In the genomic region with DNA sequence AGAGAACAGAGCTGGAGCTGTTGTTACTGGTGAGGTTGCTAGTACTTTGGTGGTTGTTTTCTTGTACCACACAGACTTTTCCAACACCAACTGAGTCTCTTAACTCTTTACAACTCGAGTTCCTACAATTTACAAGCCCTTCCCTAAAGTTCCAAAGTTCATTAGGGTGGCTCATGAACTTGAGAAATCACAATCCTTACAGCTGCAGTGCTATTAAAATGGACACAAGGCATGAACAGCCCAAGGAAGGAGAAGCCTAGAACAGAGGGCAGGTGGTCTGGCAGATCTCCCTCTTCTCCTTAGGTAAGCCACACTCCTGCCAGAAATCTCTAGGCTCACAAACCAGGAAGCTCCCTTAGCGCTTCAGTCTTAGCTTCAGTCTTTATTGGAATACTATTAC, we compare ENCODE assay signal across 18 mouse cellular contexts.
DNase-seq lines count a peak whose midpoint lies in the region; ATAC-seq and TF ChIP-seq lines count a peak whose summit lies in the region.
"Had no signal": no experiment of that assay in that cellular context is flagged by ENCODE, and none has a peak within 500 bp of the region (broad histone marks: within the 10 kb centered on the region; RNA-seq: fewer than 3 reads in every experiment).

No protein-coding gene starts in this region.

- TF ChIP-seq CTCF in midbrain, postnatal 0 days (IDR thresholded peaks at IDR 0.05) = no peak
- no peak for TF ChIP-seq CTCF in intestine, postnatal 0 days (IDR thresholded peaks at IDR 0.05; ENCODE audit: low read depth)
- TF ChIP-seq CTCF in hindbrain, postnatal 0 days (IDR thresholded peaks at IDR 0.05; ENCODE audit: low read depth) = no peak

- no peaks in the 10 kb centered on the region for H3K9me3 ChIP-seq in midbrain, embryonic 11.5 days (ENCODE audit: control insufficient read depth, low read length)
- H3K9me3 ChIP-seq in midbrain, postnatal 0 days (ENCODE audit: low read length) = no peaks in the 10 kb centered on the region
- H3K9me3 ChIP-seq in intestine, postnatal 0 days (ENCODE audit: control insufficient read depth) = no peaks in the 10 kb centered on the region
- H3K9me3 ChIP-seq in hindbrain, postnatal 0 days (ENCODE audit: low read length) = no peaks in the 10 kb centered on the region
- H3K9me3 ChIP-seq: embryonic facial prominence, embryonic 10.5 days; embryonic facial prominence, embryonic 12.5 days; forebrain, embryonic 13.5 days; forebrain, embryonic 15.5 days had no signal

- H3K9ac ChIP-seq in midbrain, embryonic 11.5 days (ENCODE audit: low read length) = no peak overlapping the region
- no peak overlapping the region for H3K9ac ChIP-seq in midbrain, postnatal 0 days (replicated peaks; ENCODE audit: low read length, poor library complexity, severe bottlenecking)
- H3K9ac ChIP-seq in intestine, postnatal 0 days (ENCODE audit: low read depth, low read length) = no peak overlapping the region
- no peak overlapping the region for H3K9ac ChIP-seq in hindbrain, postnatal 0 days (replicated peaks; ENCODE audit: low read length)
- H3K9ac ChIP-seq: embryonic facial prominence, embryonic 12.5 days; forebrain, embryonic 13.5 days; forebrain, embryonic 15.5 days; forebrain, postnatal 0 days had no signal

- no peak for ATAC-seq in midbrain, embryonic 11.5 days (ENCODE audit: low FRiP score)
- ATAC-seq in midbrain, postnatal 0 days (ENCODE audit: low FRiP score) = no peak
- ATAC-seq in intestine, postnatal 0 days = peak; percentile 59
- no peak for ATAC-seq in hindbrain, postnatal 0 days
- ATAC-seq: activated CD4-positive, CD25-positive, alpha-beta regulatory T cell, adult 4 months; forebrain, embryonic 13.5 days; forebrain, embryonic 15.5 days; forebrain, postnatal 0 days had no signal

- H3K27me3 ChIP-seq in midbrain, embryonic 11.5 days (ENCODE audit: control insufficient read depth, insufficient read depth, low read length) = no peaks in the 10 kb centered on the region
- H3K27me3 ChIP-seq in midbrain, postnatal 0 days (ENCODE audit: insufficient read depth, low read length) = no peaks in the 10 kb centered on the region
- no peaks in the 10 kb centered on the region for H3K27me3 ChIP-seq in intestine, postnatal 0 days (replicated peaks; ENCODE audit: control insufficient read depth, insufficient read depth, low read length)
- no peaks in the 10 kb centered on the region for H3K27me3 ChIP-seq in hindbrain, postnatal 0 days (ENCODE audit: insufficient read depth, low read length)
- H3K27me3 ChIP-seq: embryonic facial prominence, embryonic 12.5 days; forebrain, embryonic 13.5 days; forebrain, embryonic 15.5 days had no signal

- no peak overlapping the region for H3K4me3 ChIP-seq in midbrain, embryonic 11.5 days (ENCODE audit: low read depth, low read length)
- no peak overlapping the region for H3K4me3 ChIP-seq in midbrain, postnatal 0 days (ENCODE audit: low read depth, low read length)
- H3K4me3 ChIP-seq in intestine, postnatal 0 days (ENCODE audit: low read depth, low read length) = no peak overlapping the region
- H3K4me3 ChIP-seq in hindbrain, postnatal 0 days (ENCODE audit: low read length) = no peak overlapping the region
- H3K4me3 ChIP-seq: embryonic facial prominence, embryonic 10.5 days; embryonic facial prominence, embryonic 12.5 days; forebrain, embryonic 13.5 days; forebrain, embryonic 15.5 days had no signal

- DNase-seq in midbrain, embryonic 11.5 days (ENCODE audit: low spot score, missing footprints) = peak; percentile 31
- no peak for DNase-seq in midbrain, postnatal 0 days (ENCODE audit: low spot score)
- no peak for DNase-seq in lung, postnatal 25 days (ENCODE audit: low spot score)
- no peak for DNase-seq in hindbrain, postnatal 0 days (ENCODE audit: low spot score)
- DNase-seq: adrenal gland, adult 8-10 months; adrenal gland, postnatal 14 days; adrenal gland, postnatal 36 days; cerebellum, adult 11-12 months; cerebellum, adult 2 months; cerebellum, adult 9-10 months; cerebellum, postnatal 25 days; forebrain, postnatal 0 days had no signal

- WGBS in midbrain, embryonic 11.5 days = 65% methylated on average over 2 of the region's 2 CpGs
- 60% methylated on average over 2 of the region's 2 CpGs for WGBS in midbrain, postnatal 0 days
- WGBS in intestine, postnatal 0 days = 43% methylated on average over 2 of the region's 2 CpGs
- 60% methylated on average over 2 of the region's 2 CpGs for WGBS in hindbrain, postnatal 0 days

- H3K4me2 ChIP-seq in midbrain, embryonic 11.5 days = no peak overlapping the region
- H3K4me2 ChIP-seq in midbrain, postnatal 0 days (ENCODE audit: low read depth, low read length, poor library complexity, severe bottlenecking) = no peak overlapping the region
- 0 out of 2 replicates have a peak overlapping the region, but pooled peaks have one; percentile 6 for H3K4me2 ChIP-seq in intestine, postnatal 0 days (replicated peaks; ENCODE audit: low read depth)
- H3K4me2 ChIP-seq in hindbrain, postnatal 0 days (ENCODE audit: low read depth, low read length) = no peak overlapping the region
- H3K4me2 ChIP-seq: embryonic facial prominence, embryonic 12.5 days; forebrain, embryonic 13.5 days; forebrain, embryonic 15.5 days had no signal

- no peak overlapping the region for H3K27ac ChIP-seq in midbrain, embryonic 11.5 days (ENCODE audit: low read depth, low read length)
- H3K27ac ChIP-seq in midbrain, postnatal 0 days (ENCODE audit: low read depth, low read length) = no peak overlapping the region
- no peak overlapping the region for H3K27ac ChIP-seq in intestine, postnatal 0 days (ENCODE audit: low read depth, low read length)
- no peak overlapping the region for H3K27ac ChIP-seq in hindbrain, postnatal 0 days
- H3K27ac ChIP-seq: embryonic facial prominence, embryonic 10.5 days; embryonic facial prominence, embryonic 12.5 days; forebrain, embryonic 13.5 days; forebrain, embryonic 15.5 days had no signal

- H3K4me1 ChIP-seq in midbrain, embryonic 11.5 days (ENCODE audit: control insufficient read depth, insufficient read depth, low read length) = no peaks in the 10 kb centered on the region
- no peaks in the 10 kb centered on the region for H3K4me1 ChIP-seq in midbrain, postnatal 0 days (ENCODE audit: insufficient read depth, low read length)
- H3K4me1 ChIP-seq in intestine, postnatal 0 days (replicated peaks; ENCODE audit: control insufficient read depth, insufficient read depth, low read length) = no peaks in the 10 kb centered on the region
- H3K4me1 ChIP-seq in hindbrain, postnatal 0 days (ENCODE audit: insufficient read depth, low read length) = no peaks in the 10 kb centered on the region
- H3K4me1 ChIP-seq: embryonic facial prominence, embryonic 10.5 days; embryonic facial prominence, embryonic 12.5 days; forebrain, embryonic 13.5 days had no signal

- no peaks in the 10 kb centered on the region for H3K36me3 ChIP-seq in midbrain, embryonic 11.5 days (ENCODE audit: control insufficient read depth, insufficient read depth, low read length)
- H3K36me3 ChIP-seq in midbrain, postnatal 0 days (ENCODE audit: insufficient read depth, low read length) = no peaks in the 10 kb centered on the region
- no peaks in the 10 kb centered on the region for H3K36me3 ChIP-seq in intestine, postnatal 0 days (ENCODE audit: control insufficient read depth, insufficient read depth)
- no peaks in the 10 kb centered on the region for H3K36me3 ChIP-seq in hindbrain, postnatal 0 days (ENCODE audit: insufficient read depth, low read length)
- H3K36me3 ChIP-seq: embryonic facial prominence, embryonic 10.5 days; embryonic facial prominence, embryonic 12.5 days; forebrain, embryonic 15.5 days had no signal
